Mouse (Mus musculus): ENCODE measurements at regions not wholly inside any gene's neighbourhood (a gene's known extent, or its start where the extent isn't known, plus 50 kb on each side); places are given as distances from the start of the nearest gene placed in this dataset.

DNA sequence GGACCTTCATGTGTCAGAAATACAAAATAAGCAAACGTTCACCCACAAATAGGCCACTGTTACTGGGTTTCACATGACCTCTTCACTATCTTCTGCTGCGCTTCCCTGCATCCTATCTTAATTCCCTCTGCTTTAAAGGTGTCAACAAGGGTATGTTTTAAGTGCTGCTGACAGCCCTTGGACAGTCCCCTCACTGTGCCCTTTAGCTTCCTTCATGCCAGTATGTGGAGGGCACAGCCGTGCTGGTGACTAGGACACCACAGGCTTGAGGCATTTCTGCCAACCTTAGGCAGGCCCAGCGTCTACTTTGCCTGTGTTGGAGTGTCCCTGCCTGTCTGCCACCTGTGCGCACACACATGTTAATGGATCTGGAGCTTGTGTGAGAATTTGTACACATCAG lies 63.9 kb upstream of the Zfp536 start:
- TF ChIP-seq CTCF (IDR thresholded peaks at IDR 0.05; ENCODE audit: borderline replicate concordance, extremely low read depth, insufficient read depth, insufficient read length) (no peak), POLR2A (IDR thresholded peaks at IDR 0.05; ENCODE audit: borderline replicate concordance, extremely low read depth, insufficient read depth, insufficient read length, poor library complexity, severe bottlenecking) (no peak)
